Mouse (Mus musculus) left cerebral cortex, adult 8-10 months (tissue): ENCODE results near the gene Tspan13. TPM values are rescaled to one million over a fixed set of nuclear protein-coding genes. Genes with fewer than 3 reads are reported as not detected.

Source experiments
- DNase-seq, 2 experiments: peaks; one replicate each; pipeline ENCODE4 v3.0.0; 2022; ENCODE audit warnings: low spot score in 2 of 2
- total RNA-seq, 4 experiments: library from RNA; stranded (reverse); gene quantifications; 2 replicates each; pipeline ENCODE4 v1.2.4; 2022

Gene Tspan13
- total RNA-seq, 4 experiments from 2014 or later: 148 to 169 (median 157) TPM

DNA sequence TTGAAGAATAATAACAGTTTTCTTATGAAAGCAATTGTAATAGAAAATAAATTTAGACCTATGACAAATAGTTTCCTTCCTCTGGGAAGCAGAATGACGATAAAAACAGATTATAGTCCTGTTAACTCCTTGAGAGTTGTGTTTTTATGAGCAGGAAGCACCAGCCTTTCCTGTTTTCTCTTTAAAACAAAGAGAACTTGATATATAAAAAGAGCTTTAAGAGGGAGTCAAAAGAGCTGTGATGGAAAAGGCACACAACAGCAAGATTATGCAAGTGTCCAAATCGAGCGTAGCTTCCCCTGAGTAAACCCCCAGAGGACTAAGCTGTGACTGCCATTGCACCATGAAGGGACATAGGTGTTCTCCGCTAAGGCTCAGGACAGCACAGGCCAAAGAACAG, 9.9 kb downstream of the Tspan13 start:
- no peak for DNase-seq

DNA sequence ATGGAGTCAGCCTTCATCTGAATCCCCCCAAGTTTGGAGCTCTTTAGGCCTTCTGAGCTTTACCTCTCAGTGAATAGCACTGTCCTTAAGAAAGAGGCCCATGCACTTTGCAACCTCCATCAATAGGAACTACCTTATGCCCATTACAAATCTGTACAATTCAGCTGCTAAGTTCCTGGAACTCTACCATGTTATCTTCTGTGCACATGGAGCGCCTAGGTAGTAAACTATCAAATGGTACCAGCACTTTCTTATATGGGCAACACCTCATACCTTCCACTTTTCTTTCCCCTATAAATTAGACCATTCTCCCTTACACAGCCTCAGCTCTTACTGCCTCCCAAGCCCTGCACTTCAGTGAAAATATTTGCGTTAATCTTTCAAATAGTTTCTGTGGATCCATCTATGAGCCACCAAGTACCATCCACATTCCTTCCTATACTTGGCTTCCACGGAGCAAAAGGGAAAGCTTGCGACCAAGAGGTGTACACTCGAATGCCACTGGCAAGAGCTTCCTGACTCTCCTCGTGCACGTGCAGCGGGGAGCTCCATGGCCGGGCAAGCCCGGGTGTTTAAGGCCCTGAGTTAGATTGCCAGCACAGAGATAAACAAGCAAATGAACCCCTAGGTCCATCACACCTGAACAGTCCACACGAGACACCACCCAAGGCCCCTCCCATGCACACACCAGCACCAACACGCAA, 11.5 kb downstream of the Tspan13 start:
- no peak for DNase-seq

DNA sequence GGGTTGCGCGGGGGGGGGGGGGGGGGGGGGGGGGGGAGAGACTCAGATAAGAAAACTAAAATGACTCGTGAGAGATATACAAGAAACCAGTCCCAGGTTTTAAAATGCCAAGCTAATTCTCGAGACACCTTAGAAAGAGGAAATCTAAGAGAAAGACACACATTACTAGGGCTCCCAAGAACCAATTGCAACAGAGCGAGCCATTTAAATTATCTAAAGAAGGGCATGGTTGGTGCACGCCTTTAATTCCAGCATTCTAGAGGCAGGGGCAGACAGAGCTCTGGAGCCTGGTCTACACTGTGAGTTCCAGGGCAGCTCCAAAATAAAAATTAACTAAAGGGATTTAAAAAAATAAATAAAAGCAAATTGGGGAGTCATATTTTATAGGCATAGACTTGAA, 12.6 kb downstream of the Tspan13 start:
- no peak for DNase-seq

DNA sequence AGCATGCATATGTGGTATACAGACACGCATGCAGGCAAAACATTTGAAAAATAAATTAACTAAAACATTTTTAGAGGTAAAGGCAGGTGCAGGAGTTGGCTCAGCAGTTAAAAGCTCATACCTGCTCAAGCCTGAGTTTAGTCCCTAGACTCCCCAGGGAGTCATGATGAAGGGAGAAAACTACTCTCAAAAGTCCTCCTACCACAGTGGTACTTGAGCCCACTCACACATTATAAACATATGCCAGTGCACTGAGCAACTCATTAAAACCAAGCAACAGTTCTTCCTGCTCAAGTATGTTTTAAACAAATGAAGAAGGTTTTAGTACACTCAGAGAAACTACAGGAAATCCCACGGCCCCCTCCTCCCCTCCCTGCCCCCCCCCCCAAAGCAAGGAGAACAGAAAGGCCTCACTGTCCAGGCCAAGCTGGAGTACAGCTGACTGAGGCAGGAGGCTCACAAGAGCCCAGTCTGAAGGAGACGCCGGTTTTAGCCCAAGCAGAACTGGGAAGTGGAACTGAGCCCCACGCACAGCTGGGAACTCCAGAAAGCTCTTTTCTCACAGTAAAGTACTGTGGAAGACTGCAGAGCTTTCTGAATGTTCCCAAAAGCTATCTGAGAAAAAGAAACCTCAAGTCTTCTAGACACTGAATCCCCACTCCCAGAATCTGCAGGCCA, 13.2 kb downstream of the Tspan13 start:
- DNase-seq: no peak

DNA sequence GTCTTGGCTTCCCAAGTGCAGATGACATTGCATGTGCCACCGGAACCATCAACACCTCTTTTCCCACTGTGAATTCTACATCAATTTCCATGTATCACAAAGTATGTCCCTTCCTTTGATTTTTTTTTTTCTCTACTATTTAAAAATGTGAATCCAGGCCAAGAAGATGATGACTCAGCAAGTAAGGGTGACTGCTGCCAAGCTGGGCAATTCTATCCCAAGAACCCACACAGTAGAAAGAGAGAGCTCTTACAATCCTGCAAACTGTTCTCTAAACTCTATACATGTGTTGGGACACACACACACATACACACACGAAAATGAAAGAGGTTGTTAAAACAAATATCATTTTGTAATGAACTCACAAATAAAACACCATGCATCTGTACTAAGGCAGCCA, 15.1 kb downstream of the Tspan13 start:
- no peak for DNase-seq

DNA sequence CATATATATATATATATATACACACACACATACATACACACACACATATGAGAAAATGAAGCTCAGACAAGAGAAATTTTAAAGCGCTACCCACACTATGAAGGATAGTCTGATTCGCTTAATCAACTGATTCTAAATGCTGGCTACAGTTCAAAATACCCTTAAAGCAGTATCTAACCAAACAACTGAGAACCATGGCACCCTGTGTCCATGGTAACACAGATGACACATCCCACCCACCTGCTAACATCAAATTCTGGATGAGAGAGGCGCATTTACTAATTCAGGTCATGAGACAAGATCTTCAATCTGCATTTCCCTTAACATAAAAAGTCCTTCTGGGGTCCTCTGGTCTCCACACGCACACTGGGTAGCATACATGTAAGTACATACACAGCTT, 16.2 kb downstream of the Tspan13 start:
- DNase-seq: no peak

DNA sequence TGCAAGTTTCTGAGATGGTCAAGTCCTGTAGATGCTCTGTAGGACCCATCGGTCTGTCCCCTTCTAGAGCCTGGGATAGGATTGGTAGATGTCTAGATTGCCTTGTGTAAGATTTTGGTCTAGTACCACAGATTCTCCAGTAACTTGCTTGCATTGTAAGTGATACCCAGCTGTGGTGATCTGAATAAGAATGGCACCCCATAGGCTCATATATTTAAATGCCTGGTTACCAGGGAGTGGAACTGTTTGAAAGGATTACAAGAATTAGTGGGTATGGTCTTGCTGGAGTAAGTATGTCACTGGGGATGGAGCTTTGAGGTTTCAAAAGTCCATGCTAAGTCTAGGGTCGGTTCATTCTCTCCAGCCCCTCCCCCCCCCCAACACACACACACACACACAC, 21.6 kb downstream of the Tspan13 start:
- DNase-seq: no peak

DNA sequence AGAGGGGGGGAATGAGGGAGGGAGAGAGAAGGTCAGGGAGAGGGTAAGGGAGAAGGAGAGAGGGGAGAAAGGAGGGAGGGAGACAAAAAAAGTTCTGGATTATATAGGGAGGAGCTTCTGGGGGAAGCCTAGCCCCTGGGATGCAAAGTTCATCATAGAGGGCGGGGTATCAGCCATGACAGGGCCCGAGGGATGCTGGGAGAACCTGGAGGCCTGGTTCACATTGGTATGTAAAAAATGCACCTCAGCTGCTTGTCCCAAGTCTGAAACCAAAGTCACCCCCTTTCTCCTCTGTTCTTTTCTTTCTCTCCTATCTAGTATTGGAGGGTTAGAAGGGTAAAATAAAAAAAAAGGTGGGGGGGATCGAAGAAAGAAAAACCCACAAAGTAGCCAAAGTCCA, 22.2 kb downstream of the Tspan13 start:
- no peak for DNase-seq

DNA sequence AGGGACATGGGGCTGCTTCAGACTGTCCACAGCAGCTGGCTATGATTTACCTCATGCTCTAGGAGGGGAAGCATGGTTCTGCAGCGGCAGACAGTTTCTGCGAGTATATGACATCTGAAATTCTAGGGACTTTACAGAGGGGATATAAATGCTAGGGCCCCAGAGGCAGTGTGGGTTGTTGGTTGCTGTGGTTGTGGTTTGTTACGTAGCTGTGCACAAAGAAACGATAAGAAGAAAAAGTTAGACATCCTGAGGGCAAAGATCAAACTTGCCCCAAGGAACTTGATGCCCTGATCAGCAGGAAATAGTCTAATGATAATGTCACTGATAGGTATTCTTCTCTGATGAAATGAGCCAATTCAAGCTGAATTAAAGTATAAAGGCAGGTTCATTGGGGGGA, 22.7 kb downstream of the Tspan13 start:
- no peak for DNase-seq

DNA sequence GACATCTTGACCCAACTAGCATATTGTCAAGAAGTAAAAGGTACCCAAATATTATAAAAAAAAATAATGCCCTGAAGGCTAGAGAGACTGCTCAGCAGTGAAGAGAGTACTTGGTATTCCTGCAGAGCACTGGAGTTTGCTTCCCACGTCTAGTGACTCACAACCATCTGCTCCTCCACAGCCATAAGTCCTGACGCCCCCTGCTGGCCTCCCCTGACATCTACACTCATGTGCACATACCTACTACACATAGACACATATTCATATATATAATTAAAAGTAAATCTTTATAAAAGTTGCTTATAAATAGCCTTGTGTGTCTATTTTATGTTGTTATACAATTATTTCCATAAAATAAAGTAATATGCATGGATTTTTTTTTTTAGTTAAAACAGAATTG, 24.5 kb downstream of the Tspan13 start:
- no peak for DNase-seq

DNA sequence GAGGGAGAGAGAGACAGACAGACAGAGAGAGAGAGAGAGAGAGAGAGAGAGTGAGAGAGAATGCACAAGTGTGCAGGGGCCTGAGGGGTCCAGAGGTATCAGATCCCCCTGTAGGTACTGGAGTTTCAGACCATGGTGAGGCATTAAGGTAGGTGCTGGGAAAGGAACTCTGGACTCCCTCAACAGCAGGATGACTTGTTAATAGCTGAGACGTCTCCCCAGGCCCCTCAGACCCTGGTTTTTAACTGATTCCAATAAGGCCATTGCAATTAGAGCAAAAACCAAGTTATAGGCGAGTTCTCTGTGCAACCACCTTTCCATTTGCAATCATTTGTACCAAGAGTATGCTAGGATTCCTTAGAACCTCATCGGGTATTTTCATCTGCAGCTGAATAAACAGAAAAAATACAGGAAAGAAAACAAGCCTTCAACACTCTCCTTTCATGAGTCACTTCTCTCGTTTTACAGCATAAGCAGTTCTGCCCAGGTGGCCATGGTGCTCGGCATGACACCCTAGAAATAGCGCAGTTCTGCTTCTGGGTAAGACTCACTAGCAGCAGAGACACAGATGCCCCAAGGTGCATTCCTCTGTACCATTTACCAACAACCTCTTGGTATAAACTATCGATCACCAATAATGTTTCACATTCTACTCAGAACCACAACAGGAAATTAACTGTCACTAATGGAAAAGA, 28.9 kb downstream of the Tspan13 start:
- no peak for DNase-seq

DNA sequence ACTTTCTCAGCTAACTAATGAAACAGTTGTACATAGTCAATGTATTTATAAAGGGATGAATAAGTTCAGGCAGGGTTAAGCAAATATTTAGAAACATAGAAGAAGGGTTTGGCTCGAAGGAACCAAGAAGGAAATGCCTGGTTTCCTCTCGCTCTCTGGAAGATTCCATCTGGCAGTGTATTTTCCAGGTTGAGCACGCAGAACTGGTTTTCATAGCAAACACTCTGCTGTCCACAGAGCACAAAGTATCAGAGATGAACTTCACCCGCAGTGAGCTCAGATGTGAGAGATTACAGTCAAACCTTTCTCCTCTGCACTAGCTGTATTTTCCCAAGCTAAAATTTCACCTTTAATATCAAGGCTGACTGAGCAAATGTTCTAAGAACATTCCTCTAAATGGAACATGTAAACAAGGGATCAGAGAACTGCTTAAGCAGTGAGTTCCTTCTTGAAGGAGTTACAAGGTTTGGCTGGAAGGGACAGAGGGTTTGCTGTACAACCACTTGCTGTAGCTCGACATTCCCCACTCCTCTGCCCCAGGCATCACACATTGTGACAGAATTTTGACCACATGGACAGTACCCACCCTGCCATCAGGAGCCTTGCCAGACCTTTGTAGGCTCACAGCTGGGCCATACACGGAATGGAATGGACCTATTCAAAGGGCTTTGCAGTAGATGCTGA, 33.8 kb downstream of the Tspan13 start:
- DNase-seq: no peak

DNA sequence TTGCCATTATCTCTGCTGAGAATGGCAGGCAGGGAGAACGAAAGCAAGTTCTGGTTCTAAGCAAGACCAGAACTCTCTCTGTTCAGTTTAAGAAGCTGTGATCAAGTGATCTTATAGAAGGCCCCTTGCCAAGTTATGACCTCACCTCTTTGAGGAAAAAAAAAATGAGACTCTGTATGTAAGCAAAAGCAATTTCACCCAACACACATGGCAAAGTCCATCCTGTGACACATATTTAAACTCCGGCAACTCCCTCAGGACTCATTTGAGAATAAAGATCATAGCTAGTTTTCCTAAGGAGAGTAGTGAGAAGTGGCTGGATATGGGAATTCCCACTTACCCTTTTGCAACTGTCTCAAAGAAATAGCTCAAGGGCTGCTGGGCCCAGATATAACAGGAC, 34.7 kb downstream of the Tspan13 start:
- no peak for DNase-seq

DNA sequence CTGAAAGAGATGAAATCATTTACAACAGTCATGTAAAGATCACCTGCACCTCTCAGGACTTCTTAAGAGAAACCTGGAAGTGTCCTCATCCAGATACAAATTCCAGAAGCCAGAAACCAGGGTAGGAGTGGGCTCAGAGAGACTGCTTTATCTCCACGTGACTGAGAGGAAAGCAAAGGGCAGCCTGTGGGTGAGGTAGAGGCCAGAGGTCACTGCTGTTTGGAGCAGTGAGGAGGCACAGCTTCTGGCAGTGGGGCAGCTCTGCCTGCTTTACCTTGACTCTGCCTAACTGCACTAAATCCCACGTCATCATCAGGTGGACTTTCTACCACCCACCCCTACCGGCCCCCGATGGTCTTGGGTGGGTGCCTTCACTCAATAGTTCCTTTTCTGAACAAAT, 37.6 kb downstream of the Tspan13 start:
- DNase-seq: no peak

DNA sequence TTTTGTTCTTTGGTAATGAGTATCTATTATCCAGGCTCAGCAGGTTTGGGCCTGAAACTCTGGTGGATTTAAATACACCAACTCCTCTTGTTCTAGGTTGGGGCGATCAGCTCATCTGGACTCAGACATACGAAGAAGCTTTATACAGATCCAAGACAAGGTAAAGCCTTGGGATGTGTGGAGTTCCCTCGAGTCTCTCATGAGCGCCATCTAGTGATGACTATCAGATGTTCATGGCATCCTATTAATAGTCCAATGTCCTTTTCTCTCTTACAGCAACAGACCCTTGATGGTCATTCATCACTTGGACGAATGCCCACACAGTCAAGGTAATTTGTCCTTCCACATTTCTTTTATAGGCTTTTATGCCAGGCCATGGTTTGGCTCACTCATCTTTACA, 46.5 kb downstream of the Tspan13 start:
- no peak for DNase-seq

DNA sequence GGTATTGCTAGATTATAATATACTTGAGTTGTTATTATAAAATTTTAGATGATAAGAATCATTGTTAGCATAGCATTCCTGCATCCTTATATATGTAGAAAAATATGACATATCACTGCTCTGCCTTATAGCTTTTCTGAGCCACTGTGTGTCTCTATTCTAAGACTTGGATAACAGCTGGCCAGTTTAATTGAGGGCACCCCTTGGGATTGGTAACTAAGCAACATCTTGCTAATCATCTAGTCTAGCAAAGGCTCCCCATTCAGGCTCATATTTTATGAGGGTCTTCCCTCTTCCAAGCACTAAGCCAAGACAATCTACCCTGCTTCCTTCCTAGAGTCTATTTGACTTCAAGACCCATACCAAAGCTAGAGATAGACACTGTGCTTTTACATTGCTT, 48.2 kb downstream of the Tspan13 start:
- DNase-seq: no peak

DNA sequence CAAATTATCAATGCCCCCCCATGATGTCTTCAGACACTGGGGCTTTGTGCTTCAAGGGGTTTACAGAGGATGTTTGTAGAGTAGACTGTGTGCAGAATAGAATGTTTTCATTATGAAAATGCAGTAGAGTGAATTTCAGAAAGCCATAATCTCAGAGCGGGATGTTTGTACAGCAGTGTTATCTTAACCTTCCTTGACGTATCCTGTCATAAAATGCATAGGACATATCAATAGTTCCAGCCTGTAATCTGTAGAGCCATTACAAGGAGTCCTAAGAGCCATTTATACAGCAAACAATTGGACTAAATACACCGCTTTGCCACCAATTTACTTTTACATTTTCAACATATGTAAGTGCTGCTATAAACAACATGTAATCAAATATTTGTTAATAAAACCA, 48.7 kb downstream of the Tspan13 start:
- DNase-seq: no peak

DNA sequence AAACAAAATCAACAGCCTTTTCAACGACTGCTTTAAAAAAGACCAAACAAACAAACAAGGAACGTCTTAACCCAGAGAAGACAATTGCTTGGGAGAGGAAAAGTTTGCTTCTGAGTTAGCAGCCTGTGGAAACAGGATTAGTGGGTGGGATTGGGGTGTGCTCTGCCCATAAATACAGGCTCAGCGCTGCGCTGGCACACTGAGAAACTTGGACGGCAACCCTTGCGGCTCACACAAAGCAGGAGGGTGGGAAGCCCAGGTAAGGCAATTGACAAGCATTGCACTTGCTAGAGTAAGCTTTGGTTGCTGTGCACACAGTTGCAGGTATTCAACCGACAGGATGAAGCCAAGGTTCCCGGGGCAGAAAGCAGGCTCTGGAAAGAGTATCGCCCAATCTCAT, 49.6 kb downstream of the Tspan13 start, which contains the start of gene Agr2:
TSS of gene Agr2 (plus strand) at position 197 of the 400 bp plus-strand sequence.
- DNase-seq: no peak

DNA sequence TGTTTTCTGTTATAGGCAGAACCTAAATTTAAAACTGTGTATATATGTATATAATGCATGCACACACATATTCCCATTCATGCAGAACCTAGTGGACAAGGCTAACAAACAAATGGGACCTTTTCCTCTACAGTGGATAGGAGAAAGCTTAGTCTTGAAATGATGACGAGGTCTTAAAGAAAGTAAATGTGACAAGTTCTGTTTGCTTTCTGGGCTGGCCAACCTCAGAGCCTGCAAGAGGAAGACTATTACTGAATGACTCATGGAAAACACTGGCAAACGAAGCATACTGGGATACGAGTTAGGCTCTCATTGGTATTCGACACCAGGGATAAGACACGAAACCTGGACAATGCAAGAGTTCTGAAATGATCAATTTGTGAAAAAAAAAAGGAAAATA, 57.6 kb downstream of the Tspan13 start:
- DNase-seq: no peak

DNA sequence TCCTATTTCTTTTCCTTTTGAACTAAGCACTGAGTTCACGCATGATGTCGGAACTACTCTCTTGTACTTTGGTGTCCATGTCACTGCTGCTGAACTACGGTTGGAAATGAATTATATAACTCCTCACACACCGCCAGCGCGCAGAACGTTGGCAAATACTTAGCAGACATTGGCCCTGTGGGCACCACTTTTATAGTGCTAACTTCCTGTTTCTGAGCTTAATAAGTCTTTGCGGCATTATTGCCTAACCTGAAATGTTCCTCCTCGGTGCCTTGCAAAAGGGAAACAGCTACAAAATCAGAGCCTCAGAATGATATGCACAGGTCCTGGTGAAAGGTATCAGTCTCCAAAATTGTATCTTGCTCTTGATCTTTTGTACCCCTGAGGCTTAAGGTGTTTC, 58.8 kb downstream of the Tspan13 start:
- DNase-seq: no peak

DNA sequence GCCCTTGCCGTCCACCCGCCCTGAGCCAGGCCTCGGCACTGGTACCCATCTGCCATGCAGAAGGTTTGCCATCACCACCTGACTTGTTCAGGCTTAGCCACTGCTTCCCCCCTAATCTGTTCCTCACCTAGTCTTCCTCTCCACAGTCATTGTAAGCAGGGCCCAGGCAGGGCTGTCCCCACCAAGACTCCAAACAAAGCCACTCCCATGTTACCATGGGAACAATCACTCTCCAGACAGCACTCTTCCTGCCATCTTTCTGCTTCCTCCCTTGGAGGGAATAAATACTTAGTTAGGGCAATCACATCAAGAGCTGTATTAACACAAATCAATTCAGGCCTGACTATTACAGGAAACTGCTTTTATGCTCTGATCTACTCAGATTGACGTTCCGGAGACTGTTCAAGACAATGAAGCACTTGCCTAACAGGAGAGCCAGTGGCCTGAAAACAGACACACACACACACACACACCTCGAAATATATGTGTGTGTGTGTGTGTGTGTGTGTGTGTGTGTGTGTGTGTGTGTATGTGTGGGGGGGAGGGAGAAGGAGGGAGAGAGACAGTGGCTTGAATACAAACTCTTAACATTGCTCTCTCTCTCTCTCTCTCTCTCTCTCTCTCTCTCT, 60.5 kb downstream of the Tspan13 start:
- no peak for DNase-seq

DNA sequence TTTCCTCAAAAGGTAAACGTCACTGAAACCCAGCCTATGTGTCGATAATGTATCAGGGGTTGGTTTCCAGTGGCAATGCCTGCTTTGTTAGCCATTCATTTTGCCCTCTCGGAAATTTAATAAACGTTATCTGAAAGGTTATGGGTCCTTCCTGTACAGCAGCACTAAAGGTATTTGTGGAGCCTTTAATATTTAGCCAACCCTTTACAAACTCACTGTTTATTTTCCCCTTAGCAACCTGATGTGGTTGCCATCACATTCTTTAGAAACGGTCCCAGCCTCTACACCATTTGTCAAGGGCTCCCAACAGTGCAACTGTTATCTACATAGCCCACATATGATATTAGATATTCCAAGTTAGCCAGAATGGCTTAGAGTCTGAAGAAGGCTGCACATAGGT, 62.7 kb downstream of the Tspan13 start:
- no peak for DNase-seq
